Mouse (Mus musculus): ENCODE data around the gene Nr2f2.

DNA sequence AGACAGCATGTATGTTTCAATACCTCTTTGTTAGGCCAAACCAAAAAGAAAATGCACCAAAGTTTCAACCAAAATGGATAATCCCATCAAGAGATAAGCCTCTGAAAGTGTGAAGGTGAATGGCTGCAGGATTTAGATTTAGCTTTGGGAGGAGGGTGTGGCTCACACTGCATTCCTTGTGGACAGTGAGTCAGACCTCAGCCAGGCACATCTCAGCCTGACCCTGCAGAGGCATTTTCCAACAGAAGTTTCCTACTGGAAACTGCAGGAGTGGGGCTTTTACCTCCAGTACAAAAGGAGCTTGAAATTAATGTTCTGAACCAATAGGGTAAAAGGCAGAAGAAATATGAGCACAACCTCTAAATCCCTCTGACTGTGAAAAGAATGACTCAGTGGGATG is 62.1 kb downstream of the Nr2f2 start:
- TF ChIP-seq CTCF (conservative IDR thresholded peaks at IDR 0.05; ENCODE audit: insufficient read depth, insufficient read length, low read depth, low read length), result no peak
- no peak for TF ChIP-seq POLR2A (IDR thresholded peaks at IDR 0.05; ENCODE audit: low read depth, low read length)
